In genomic region chr1:184846092-184846750, GRCm38 (mm10) we compare ENCODE assay signal across 8 mouse cellular contexts. TPM values are rescaled to one million over a fixed set of nuclear protein-coding genes. Genes with fewer than 3 reads are reported as not detected.
DNase-seq lines count a peak whose midpoint lies in the region; ATAC-seq and TF ChIP-seq lines count a peak whose summit lies in the region.

Marc2 (minus strand) TSS chr1:184846451.

- 4% methylated on average over 18 of the region's 18 CpGs for WGBS in embryonic facial prominence, embryonic 14.5 days
- WGBS in heart, embryonic 14.5 days, result 6% methylated on average over 18 of the region's 18 CpGs
- WGBS in kidney, postnatal 0 days, result 2% methylated on average over 18 of the region's 18 CpGs

- peaks cover 6% of the 10 kb centered on the region; the same call in 1 of the 2 replicates for H3K27me3 ChIP-seq in embryonic facial prominence, embryonic 14.5 days (replicated peaks; ENCODE audit: control insufficient read depth, insufficient read depth, low read length)
- H3K27me3 ChIP-seq in heart, embryonic 14.5 days (ENCODE audit: control insufficient read depth, insufficient read depth, low read length), result no peaks in the 10 kb centered on the region
- no peaks in the 10 kb centered on the region for H3K27me3 ChIP-seq in kidney, postnatal 0 days (ENCODE audit: insufficient read depth, low read length)

- no peak for DNase-seq in cerebellum, postnatal 4 days (ENCODE audit: low spot score in 2 of 2)
- DNase-seq in embryonic facial prominence, embryonic 14.5 days (ENCODE audit: low spot score), result no peak
- peak; percentile 35 for DNase-seq in kidney, postnatal 0 days (ENCODE audit: low spot score)
- DNase-seq in ovary, postnatal 10 days (ENCODE audit: low spot score), result no peak

- peak within 1 kb of the TSS; percentile 86 for H3K4me3 ChIP-seq in embryonic facial prominence, embryonic 14.5 days (ENCODE audit: low read depth, low read length)
- H3K4me3 ChIP-seq in heart, embryonic 14.5 days (ENCODE audit: control insufficient read depth in 1 of 2, insufficient read depth in 1 of 2, low read depth in 1 of 2, low read length in 2 of 2), result peak within 1 kb of the TSS; percentile 76 to 78
- H3K4me3 ChIP-seq in kidney, postnatal 0 days (replicated peaks; ENCODE audit: low read depth, low read length), result peak within 1 kb of the TSS; percentile 83

- peak within 1 kb of the TSS; percentile 87 for H3K27ac ChIP-seq in embryonic facial prominence, embryonic 14.5 days (replicated peaks; ENCODE audit: low read depth, low read length)
- peak within 1 kb of the TSS; percentile 75 to 81 for H3K27ac ChIP-seq in heart, embryonic 14.5 days (replicated peaks in 1 of 2; ENCODE audit: control insufficient read depth in 1 of 2, insufficient read depth in 1 of 2, low read depth in 2 of 2, low read length in 2 of 2)
- H3K27ac ChIP-seq in kidney, postnatal 0 days, result peak within 1 kb of the TSS; percentile 94

- peak within 1 kb of the TSS; percentile 88 for H3K9ac ChIP-seq in embryonic facial prominence, embryonic 14.5 days (ENCODE audit: low read depth, low read length)
- H3K9ac ChIP-seq in heart, embryonic 14.5 days (ENCODE audit: low read length), result peak within 1 kb of the TSS; percentile 84
- H3K9ac ChIP-seq in kidney, postnatal 0 days (ENCODE audit: low read depth, low read length), result peak within 1 kb of the TSS; percentile 84

- no peak for TF ChIP-seq CTCF in kidney, postnatal 0 days (IDR thresholded peaks at IDR 0.05; ENCODE audit: low read depth)

- peak; percentile 11; the same call in 1 of the 2 replicates for ATAC-seq in cerebellum, adult (ENCODE audit: insufficient number of reproducible peaks, low FRiP score, low TSS enrichment)
- ATAC-seq in CD4-positive, CD25-positive, alpha-beta regulatory T cell, adult 4 months, result peak; percentile 3
- ATAC-seq in embryonic facial prominence, embryonic 14.5 days (ENCODE audit: low read depth), result no peak
- 0 out of 2 replicates have a peak, but pooled peaks have one; percentile 11 for ATAC-seq in heart, embryonic 14.5 days (ENCODE audit: insufficient number of reproducible peaks, insufficient read depth, low FRiP score, low read depth)
- peak; percentile 22; the same call in 1 of the 2 replicates for ATAC-seq in kidney, postnatal 0 days (replicated peaks; ENCODE audit: low FRiP score, low read depth)
- ATAC-seq in megakaryocyte, adult 5-6 weeks (ENCODE audit: poor library complexity, severe bottlenecking), result peak; percentile 15; the same call in 1 of the 2 replicates

- no peaks in the 10 kb centered on the region for H3K36me3 ChIP-seq in embryonic facial prominence, embryonic 14.5 days (ENCODE audit: control insufficient read depth, insufficient read depth, low read length)
- peaks cover under 1% of the 10 kb centered on the region; the same call in 1 of the 2 replicates for H3K36me3 ChIP-seq in heart, embryonic 14.5 days (ENCODE audit: control insufficient read depth, insufficient read depth, low read length)
- H3K36me3 ChIP-seq in kidney, postnatal 0 days (ENCODE audit: insufficient read depth, low read length), result no peaks in the 10 kb centered on the region

- H3K4me2 ChIP-seq in embryonic facial prominence, embryonic 14.5 days (ENCODE audit: low read depth, low read length), result peak within 1 kb of the TSS; percentile 70
- H3K4me2 ChIP-seq in heart, embryonic 14.5 days (ENCODE audit: low read length), result peak within 1 kb of the TSS; percentile 82
- peak within 1 kb of the TSS; percentile 70 for H3K4me2 ChIP-seq in kidney, postnatal 0 days (ENCODE audit: low read length)

- peaks cover 10% of the 10 kb centered on the region; the same call in 1 of the 2 replicates for H3K4me1 ChIP-seq in embryonic facial prominence, embryonic 14.5 days (ENCODE audit: control insufficient read depth, insufficient read depth, low read length)
- peaks cover 2 to 29% of the 10 kb centered on the region in 2 experiments; a peak in 3 of 4 replicates for H3K4me1 ChIP-seq in heart, embryonic 14.5 days (ENCODE audit: control insufficient read depth in 2 of 2, insufficient read depth in 2 of 2, low read length in 2 of 2)
- no peaks in the 10 kb centered on the region; the same call in 1 of the 2 replicates for H3K4me1 ChIP-seq in kidney, postnatal 0 days (replicated peaks; ENCODE audit: insufficient read depth, low read length)

- no peaks in the 10 kb centered on the region for H3K9me3 ChIP-seq in embryonic facial prominence, embryonic 14.5 days (ENCODE audit: control insufficient read depth, low read length)
- no peaks in the 10 kb centered on the region for H3K9me3 ChIP-seq in heart, embryonic 14.5 days (ENCODE audit: control insufficient read depth, low read length)
- no peaks in the 10 kb centered on the region for H3K9me3 ChIP-seq in kidney, postnatal 0 days (replicated peaks; ENCODE audit: low read length)

RNA-seq across cellular contexts. Expression of gene Marc2, which starts in this region (rescaled TPM):
- 10 to 100 TPM; 10.7 to 32.3 TPM for polyA plus RNA-seq in CD4-positive, CD25-positive, alpha-beta regulatory T cell, adult 4 months (2017; shearing (Covaris generic))
- 212 and 218 TPM in 2 replicates for polyA plus RNA-seq in embryonic facial prominence, embryonic 14.5 days (2014; fragmentation: Nextera tagmentation; extraction: Ambion mirVana)
- 144 and 148 TPM in 2 replicates for polyA plus RNA-seq in heart, embryonic 14.5 days (2014; fragmentation: Nextera tagmentation; extraction: Ambion mirVana)
- 318 and 327 TPM in 2 replicates for polyA plus RNA-seq in kidney, postnatal 0 days (2015; fragmentation: Nextera tagmentation; extraction: Ambion mirVana)
- 141 and 187 TPM in 2 replicates for total RNA-seq in megakaryocyte, adult 5-6 weeks (2015)
- 52.3 and 73.3 TPM in 2 replicates for total RNA-seq in megakaryocyte, adult 5-6 weeks (2017)
